Mouse (Mus musculus) heart, postnatal 25 days (tissue): ENCODE data around the gene L1td1. TPM values are rescaled to one million over a fixed set of nuclear protein-coding genes. Genes with fewer than 3 reads are reported as not detected.

Experiments
- DNase-seq: peaks from one replicate; pipeline ENCODE4 v3.0.0; 2022; ENCODE audit warnings: low spot score
- intact Hi-C: fragments of 180-260 bp; cut with DNase I; formaldehyde crosslinking; loops from one replicate; pipeline ENCODE4 v1.15.1; 2025
- total RNA-seq, 2 experiments: library from RNA; stranded (reverse); gene quantifications; 2 replicates each; pipeline ENCODE4 v1.2.3; 2021

The L1td1 gene
- total RNA-seq, 2 experiments from 2014 or later, result not detected

DNA sequence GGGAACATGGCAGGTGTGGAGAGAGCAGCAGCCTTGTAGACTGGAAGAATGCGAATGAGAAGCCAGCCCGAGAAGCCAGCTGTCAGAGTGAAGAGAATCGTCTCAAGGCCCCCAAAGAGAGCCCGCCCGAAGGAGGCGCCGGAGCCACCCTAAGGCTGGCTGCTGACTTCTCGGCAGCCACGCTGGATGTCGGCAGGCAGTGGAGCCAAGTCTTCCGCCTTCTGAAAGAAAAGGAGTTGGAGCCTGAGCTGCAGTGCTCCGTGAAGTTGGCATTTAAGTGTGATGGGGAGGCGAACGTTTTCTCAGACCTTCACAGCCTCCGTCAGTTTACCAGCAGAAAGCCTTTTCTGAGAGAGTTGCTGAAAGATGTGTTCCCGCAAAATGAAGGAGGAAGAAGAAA, 7.1 kb downstream of the L1td1 start:
- no peak for DNase-seq
- intact Hi-C loops, result no loop called here

DNA sequence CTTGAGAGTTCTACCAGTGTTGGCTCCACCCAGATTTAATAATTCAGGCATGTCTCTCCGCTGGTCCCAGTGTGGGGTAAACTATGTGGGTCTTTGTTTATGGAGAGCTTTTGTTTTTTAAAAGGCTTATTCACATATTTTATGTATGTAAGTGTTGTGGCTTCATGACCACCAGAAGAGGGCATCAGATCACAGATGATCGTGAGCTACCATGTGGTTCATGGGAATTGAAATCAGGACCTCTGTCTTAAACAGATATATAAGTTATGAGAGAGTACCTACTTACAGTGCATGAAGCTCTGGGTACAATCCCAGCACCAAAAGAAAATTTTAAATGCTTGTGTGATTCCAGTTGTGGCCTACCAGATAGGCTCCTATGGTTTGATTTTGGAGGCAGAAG, 13.2 kb downstream of the L1td1 start:
- DNase-seq, result no peak
- intact Hi-C loops, result loop anchor here (1.0 to 5.0 kb wide), 2 partner anchors 148 to 443 kb away; no protein-coding TSS in a partner anchor

GRCm38 (mm10) chr4:98743209-98743905, 16.8 kb downstream of the L1td1 start:
- DNase-seq, result no peak
- intact Hi-C loops, result no loop called here

- intact Hi-C loops, result no loop called here
- no peak for DNase-seq
These were observed 17.3 kb downstream of the L1td1 start for GRCm38 (mm10) chr4:98743906-98744210.

DNA sequence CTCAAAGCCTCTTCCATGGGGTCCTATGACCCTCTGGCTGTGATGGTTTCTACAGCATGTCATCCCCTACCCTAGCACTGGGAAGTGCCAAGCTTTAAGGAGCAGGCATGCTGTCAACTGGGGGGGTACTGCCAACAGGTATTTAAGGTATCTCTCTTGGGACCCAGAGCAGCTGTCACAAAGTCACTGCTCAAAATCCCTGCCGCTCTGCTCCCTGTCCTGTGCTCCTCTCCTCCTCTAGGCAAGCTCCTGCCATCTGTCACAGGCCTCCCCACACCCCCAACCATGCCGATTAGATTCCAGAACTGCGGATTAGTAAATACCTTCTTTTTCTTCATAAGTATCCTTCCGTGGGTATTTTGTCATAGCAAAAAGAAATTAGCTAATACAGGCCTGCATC, 27.9 kb downstream of the L1td1 start:
- intact Hi-C loops, result no loop called here
- no peak for DNase-seq

DNA sequence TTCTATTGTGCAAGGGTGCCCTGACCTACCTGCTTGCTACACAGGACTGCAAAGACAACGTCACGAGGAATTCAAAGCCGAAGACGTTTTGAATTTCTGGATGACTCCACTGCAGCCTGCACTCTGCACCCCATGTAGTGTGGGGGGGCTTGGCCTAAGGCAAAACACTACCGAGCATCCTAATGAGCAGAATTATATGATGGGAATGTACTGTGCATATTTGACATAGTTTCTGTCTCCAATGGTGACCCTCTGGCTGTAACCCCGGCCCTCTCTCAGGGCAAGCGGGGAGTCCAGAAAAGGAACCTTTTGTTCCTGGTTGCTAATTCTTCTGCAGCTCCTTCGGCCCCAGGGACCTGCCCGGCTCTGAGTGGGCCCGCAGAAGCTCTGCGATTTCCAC, 29.6 kb downstream of the L1td1 start:
- DNase-seq, result no peak
- intact Hi-C loops, result no loop called here

DNA sequence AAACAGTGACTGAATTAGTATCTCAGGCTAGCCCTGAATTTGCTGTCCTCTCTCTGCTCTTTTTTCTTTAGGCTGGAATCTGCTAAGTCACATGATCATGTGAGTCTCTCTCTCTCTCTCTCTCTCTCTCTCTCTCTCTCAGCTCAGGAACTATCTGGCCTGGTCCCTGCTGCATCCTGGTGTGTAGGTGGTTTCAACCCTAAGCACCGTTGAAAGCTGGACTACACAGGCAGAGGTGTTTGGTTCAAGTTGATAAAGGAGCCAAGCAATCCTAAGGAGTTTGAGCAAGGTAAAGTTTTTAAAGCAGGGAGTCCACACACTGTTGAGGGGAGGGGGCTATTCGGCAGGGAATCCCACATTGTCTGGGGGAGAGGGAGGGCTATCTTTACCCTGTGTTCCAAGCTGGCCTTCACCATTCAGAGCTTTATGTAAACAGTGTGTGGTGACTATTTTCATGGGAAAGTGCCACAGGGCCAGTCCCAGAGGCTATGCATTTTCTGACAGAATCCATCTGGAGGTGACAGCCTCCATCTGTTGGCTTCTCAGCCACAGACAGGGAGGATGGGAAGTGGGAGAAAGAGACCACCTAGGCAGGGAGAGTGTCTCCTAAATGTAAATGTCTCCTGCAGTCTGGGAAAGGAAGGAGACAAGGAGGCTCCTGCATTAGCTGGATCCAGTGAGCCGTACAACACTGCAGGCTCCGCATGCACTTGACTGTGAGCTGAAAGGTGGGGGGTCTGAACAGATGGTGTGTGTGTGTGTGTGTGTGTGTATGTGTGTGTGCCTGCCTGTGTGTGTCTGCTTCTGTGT, 31.7 kb downstream of the L1td1 start:
- DNase-seq, result no peak
- intact Hi-C loops, result no loop called here

- DNase-seq, result no peak
- intact Hi-C loops, result no loop called here
These were observed 32.5 kb downstream of the L1td1 start for GRCm38 (mm10) chr4:98758872-98759518.

- intact Hi-C loops, result no loop called here
- no peak for DNase-seq
These were observed 40.9 kb downstream of the L1td1 start for GRCm38 (mm10) chr4:98767134-98768133.

DNA sequence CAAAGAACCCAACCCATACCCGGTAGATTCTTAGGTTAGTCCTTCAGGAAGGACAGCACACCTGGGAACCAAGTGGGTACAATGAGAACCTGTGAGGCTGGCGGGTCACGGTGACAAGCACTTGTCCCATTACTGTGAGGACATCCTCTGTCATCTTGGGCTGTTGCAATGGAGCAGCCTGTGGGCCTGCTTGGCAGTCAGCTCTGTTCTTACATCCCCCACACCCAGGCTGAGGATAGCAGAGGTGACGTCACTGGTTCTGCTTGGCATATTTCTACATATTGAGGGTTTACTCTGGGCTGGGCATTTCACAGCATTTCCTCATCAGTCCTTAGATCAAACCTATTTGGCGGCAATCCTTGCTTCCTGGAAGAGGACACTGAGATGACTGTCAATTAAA, 47.3 kb downstream of the L1td1 start:
- intact Hi-C loops, result no loop called here
- no peak for DNase-seq

DNA sequence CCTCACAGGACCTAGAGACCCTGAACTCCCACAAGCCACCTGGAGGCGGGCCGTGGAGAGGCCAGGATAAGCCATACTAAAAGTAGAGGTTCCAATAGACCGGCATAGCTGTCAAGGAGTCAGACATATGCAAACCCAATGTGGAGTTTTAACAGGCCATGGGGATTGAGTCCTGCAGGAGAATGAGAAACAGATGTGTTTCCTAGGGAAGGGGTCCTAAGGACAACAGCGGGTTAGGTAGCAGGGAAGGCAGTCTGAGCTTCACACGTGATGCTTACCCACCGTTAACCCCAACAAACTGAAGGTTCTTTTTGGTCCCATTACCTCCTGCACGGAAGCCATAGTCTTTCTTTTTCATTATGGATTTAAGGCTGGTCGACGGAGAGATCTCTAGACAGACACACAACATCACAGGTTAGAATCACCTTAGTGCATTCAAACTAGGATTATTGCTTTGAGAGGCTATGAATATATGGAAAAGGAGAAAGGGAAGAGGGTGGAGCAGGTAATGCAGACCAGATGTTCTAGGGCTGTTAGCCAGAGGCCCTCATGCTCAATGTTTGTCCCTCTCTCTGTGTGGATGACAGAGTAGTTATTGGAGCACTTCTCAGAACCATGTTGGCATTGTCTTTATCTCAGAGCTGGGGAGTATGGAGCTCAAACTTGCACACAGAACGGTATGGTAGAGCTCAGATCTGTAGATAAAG, 50.3 kb downstream of the L1td1 start:
- intact Hi-C loops, result no loop called here
- DNase-seq, result no peak

DNA sequence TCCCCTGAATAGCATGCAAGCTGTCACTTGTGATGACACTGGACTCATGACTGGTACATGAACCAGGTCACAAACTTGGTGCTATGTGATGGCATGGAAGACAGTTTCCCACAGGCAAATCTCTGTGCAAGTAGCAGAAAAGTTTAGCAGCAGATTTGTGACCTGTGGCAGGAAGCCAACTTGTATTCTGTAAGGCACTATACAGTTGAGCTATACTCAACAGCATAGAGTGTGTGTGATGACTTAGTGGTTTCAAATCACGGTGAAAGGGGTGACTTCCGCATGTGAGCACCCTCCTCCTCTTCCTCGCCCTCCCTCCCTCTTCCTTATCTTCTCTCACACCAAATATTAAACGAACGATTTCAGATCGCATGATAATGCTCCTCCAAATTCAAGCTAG, 50.9 kb downstream of the L1td1 start:
- intact Hi-C loops, result no loop called here

DNA sequence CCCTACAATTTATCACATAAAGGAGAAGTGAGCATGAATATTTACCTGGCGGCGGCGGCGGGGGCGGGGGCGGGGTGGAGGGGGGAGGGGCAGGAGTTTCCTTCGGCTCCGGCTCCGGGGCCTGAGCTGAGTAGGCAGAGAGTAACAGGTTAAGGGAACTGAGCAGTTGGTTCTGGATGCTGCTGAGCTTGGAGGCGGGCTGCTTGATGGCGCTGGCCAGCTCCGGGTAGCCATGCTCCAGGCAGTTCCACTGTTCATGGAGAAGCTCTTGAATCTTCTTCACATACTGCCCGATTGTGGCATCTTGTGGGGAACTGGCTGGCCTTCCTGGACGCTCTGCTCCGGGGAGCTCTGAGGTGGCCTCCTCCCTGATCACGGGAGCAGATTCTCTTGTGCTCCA, 51.7 kb downstream of the L1td1 start:
- intact Hi-C loops, result no loop called here
- no peak for DNase-seq

More for the DNA sequence above, 50.9 kb downstream of the L1td1 start:
- no peak for DNase-seq

DNA sequence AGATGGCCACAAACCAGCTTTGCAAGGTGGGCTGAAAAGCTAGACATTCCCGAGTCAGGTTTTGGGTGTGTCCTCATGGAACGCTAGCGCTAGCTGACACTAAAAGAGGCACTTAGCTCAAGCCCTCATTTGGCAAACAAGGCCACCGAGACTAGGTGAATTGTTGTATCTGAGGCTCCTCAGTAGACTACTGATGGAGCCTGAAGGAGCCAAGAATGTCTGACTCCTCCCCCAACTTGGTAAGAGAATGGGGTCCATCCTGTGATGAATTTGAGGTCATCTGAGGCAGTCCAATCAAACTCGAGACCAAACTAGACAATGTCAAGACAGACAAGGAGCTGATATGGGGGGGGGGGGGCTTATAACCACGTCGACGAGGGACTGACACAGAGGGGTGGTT, 59.3 kb downstream of the L1td1 start:
- no peak for DNase-seq
- intact Hi-C loops, result no loop called here

DNA sequence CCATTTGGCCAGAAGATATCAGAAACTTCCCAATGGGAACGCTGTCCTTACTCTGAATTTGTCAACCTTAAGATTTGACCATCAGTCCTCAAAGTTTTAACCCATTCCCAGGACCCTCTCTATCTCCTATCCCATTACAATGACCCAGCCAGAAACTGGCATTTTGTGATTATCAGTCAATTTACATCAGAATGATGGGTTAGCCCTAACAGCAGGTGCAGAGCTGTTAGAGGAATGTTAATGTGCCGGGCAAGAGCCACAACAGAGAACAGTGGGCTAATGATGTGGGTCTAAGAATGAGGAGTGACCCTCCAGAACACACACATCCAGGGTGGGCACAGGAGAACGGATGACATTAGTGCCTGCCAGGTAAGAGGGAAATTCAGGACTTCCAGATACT, 59.7 kb downstream of the L1td1 start:
- intact Hi-C loops, result no loop called here

More for the DNA sequence above, 59.7 kb downstream of the L1td1 start:
- DNase-seq, result no peak
